In the genomic region with DNA sequence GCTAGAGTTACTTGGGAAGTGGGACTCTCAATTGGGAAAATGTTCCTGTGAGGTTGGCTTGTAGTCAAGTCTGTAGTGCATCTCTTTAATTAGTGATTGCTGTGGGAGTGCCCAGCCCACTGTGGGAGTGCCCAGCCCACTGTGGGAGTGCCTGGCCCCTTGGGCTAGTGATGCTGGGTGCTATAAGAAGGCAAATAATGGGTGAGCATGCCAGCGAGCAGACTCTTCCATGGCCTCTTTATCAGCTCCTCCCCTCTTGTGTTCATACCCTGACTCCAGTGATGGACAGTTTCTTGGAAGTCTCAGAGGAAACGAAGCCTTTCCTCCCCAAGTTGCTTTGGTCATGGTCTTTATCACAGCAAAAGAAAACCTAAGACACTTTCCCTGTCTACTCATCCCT, we compare ENCODE assay signal across 22 mouse cellular contexts.
"Had no signal": no experiment of that assay in that cellular context is flagged by ENCODE, and none has a peak within 500 bp of the region (broad histone marks: within the 10 kb centered on the region; RNA-seq: fewer than 3 reads in every experiment).

No protein-coding gene starts in this region.

- DNase-seq: kidney, adult 8-10 months; kidney, postnatal 14 days; kidney, postnatal 4 days; left cerebral cortex, postnatal 4 days; liver, postnatal 0 days; right cerebral cortex, adult 18-20 months; right cerebral cortex, postnatal 14 days; right cerebral cortex, postnatal 4 days; thymus, adult 2 months; thymus, postnatal 14 days; thymus, postnatal 4 days had no signal

- H3K4me1 ChIP-seq: limb, embryonic 12.5 days; midbrain, embryonic 12.5 days; midbrain, embryonic 15.5 days; neural tube, embryonic 12.5 days; neural tube, embryonic 15.5 days had no signal

- H3K9ac ChIP-seq: limb, embryonic 12.5 days; limb, embryonic 15.5 days; liver, embryonic 14.5 days; liver, postnatal 0 days; lung, embryonic 15.5 days; midbrain, embryonic 12.5 days; midbrain, embryonic 15.5 days; neural tube, embryonic 12.5 days; neural tube, embryonic 15.5 days had no signal

- H3K27me3 ChIP-seq: limb, embryonic 15.5 days; lung, embryonic 15.5 days; midbrain, embryonic 15.5 days; neural tube, embryonic 12.5 days; neural tube, embryonic 15.5 days had no signal

- H3K4me2 ChIP-seq: limb, embryonic 12.5 days; limb, embryonic 15.5 days; liver, embryonic 11.5 days; lung, embryonic 15.5 days; midbrain, embryonic 12.5 days; midbrain, embryonic 15.5 days; neural tube, embryonic 12.5 days; neural tube, embryonic 15.5 days had no signal

- H3K9me3 ChIP-seq: limb, embryonic 12.5 days; limb, embryonic 15.5 days; lung, embryonic 15.5 days; midbrain, embryonic 12.5 days; midbrain, embryonic 15.5 days; neural tube, embryonic 12.5 days; neural tube, embryonic 15.5 days had no signal

- ATAC-seq: liver, postnatal 0 days; midbrain, embryonic 15.5 days had no signal

- H3K4me3 ChIP-seq: limb, embryonic 12.5 days; limb, embryonic 15.5 days; lung, embryonic 15.5 days; midbrain, embryonic 12.5 days; midbrain, embryonic 15.5 days; neural tube, embryonic 12.5 days; neural tube, embryonic 15.5 days had no signal

- H3K36me3 ChIP-seq: limb, embryonic 12.5 days; limb, embryonic 15.5 days; lung, embryonic 15.5 days; midbrain, embryonic 12.5 days; midbrain, embryonic 15.5 days; neural tube, embryonic 12.5 days; neural tube, embryonic 15.5 days had no signal

- H3K27ac ChIP-seq: limb, embryonic 12.5 days; limb, embryonic 15.5 days; liver, embryonic 14.5 days; lung, embryonic 15.5 days; macrophage; midbrain, embryonic 12.5 days; midbrain, embryonic 15.5 days; neural tube, embryonic 12.5 days; neural tube, embryonic 15.5 days; stomach, postnatal 0 days had no signal
